Mouse (Mus musculus) right cerebral cortex, postnatal 4 days (tissue): ENCODE results near the gene Ergic1.

Experiments
- DNase-seq: peaks from one replicate; pipeline ENCODE4 v3.0.0-alpha.2; 2022

Ergic1 gene

GRCm38 (mm10) chr17:26576833-26577232 is 15.5 kb downstream of the Ergic1 start:
- no peak for DNase-seq

DNA sequence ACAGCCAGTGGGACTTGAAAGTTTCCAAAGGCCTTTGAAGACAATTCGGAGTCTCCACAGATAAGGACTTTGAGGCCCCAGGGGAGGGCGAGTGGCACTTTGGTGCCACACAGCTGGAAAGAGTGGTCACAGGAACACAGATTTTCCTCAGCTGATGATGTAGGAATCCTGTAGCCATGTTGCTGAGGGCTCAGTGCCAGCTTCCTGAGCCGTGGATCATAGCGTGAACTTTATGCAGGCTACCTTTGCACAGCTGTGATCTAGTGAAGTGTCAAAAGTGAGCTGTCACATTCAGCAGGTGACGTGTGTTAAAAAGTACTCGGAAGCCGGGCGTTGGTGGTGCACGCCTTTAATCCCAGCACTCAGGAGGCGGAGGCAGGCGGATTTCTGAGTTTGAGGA is 16.0 kb downstream of the Ergic1 start:
- DNase-seq = no peak

GRCm38 (mm10) chr17:26578162-26578561 is 16.9 kb downstream of the Ergic1 start:
- no peak for DNase-seq

DNA sequence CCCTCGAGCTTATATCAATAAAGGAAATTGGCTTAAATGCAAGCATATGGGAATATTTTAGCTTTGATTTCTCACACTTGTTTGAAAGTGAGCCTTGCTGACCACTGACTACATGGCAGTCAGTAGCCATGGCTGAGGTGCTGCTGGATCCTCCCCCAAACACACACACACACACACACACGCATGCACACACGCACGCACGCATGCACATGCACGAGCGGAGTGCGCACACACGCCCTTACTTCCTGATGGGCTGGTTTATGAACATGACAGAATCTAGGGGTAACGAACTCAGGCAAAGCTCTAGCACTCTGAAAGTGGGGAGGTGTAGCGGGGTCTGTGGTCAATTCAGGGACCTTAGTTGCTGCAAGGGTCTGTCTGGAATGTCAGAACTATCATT is 17.5 kb downstream of the Ergic1 start:
- DNase-seq = no peak

DNA sequence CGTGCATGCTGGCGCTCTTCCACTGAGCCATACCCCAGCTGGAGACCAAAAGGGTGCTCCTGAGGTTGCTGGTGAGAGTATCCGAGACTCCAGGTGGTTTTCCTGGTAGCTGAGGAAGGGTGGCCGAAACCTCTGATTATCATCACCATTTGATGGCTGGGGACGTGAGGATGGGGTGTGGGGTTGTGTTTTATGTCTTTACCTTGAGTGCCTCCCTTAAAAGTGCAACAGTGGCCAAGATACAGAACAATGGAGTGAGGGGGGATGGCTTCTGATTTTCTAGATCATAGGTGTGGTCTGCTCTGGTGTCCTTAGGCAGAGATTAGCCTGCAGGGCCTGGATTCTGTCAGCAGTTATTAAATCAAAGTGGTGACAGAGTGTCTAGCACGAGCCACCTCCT is 18.1 kb downstream of the Ergic1 start:
- DNase-seq = no peak

GRCm38 (mm10) chr17:26580873-26581401 is 19.6 kb downstream of the Ergic1 start:
- DNase-seq = no peak

DNA sequence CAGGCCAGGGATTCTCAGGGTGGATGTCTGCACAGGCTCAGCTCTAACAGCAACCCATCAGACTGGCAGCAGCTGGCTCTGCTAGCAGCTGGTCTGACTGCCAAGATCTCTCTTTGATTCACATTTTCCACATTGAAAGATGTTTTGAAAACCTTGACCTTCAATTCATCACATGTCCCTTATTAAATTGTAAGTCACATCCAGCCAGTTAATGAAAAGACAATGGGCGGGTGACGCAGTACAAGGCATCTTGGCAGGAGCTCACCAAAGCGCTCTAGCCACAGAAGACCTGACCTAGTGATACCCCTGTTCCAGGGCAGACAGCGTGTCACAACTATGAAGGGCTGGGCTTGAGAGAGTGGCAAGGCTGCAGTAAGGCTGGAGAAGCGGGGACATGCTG is 21.0 kb downstream of the Ergic1 start:
- no peak for DNase-seq

- DNase-seq = no peak
Observed at GRCm38 (mm10) chr17:26583056-26583455, 21.8 kb downstream of the Ergic1 start.

GRCm38 (mm10) chr17:26583606-26584005 is 22.3 kb downstream of the Ergic1 start:
- no peak for DNase-seq

DNA sequence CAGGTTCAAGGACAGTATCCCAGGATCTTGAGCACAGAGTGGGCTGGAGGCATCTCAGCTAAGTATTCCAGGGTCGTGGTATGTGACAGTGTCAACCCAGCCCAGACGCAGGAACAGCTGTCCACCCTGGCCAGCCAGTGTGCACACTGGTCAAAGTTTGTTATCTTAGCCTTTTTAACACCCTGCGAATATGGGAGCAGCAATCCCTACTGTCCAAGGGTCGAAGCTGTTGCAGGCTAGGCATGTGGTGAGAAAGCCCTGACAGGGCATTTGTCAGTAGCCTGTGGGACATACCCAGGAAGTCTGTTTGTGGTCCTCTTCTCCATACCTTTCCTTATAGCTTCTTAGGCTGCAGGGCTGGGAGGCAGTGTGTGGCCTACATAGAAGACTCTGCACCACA is 22.8 kb downstream of the Ergic1 start:
- DNase-seq = no peak

GRCm38 (mm10) chr17:26584558-26585136 is 23.4 kb downstream of the Ergic1 start:
- no peak for DNase-seq

DNA sequence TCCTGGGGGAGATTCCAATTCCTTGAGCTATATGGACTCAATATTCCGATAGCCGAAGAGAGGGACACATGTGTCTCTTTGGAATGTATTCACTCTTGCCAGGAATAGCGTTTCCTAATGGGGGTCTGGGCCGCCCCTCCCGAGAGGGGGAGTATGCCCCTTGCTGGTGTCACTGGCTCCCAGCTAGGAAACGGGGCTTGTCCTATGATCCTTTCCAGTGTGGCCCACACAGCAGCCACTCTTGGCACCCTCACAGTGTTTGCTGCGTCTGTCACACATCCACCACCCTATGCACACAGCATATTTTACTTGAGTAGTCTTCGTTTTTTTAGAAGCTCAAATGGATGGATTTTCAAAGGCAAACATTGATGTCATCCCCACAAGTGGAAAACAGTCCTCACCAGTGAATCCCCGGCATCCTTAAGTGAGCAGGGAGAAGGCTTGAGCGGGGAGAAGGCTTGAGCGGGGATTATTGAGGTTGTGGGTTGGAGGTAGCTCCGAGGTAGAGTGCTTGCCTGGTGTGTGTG is 26.7 kb downstream of the Ergic1 start:
- no peak for DNase-seq

GRCm38 (mm10) chr17:26592510-26592909 is 31.2 kb downstream of the Ergic1 start:
- no peak for DNase-seq

DNA sequence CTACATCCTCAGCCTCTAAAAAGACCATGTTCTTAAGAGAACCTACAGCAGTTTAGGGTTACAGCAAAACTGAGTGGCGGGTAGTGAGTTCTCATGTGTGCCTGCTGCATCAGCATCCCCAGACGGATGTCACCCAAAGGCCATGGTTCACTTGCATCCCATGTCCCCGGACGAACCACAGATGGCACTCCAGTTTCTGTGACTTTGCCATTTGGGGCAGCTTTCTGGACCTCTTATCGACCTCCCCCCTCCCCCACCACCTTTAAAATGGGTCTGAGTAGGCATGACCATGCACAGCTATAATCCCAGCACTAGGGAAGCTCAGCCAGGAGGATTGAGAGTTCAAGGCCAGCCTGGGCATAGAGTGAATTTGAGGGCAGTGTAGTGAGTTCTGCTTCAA is 31.9 kb downstream of the Ergic1 start:
- DNase-seq = no peak

- DNase-seq = no peak
Observed at GRCm38 (mm10) chr17:26594171-26594570, 32.9 kb downstream of the Ergic1 start.

GRCm38 (mm10) chr17:26594958-26595357 is 33.7 kb downstream of the Ergic1 start:
- no peak for DNase-seq

DNA sequence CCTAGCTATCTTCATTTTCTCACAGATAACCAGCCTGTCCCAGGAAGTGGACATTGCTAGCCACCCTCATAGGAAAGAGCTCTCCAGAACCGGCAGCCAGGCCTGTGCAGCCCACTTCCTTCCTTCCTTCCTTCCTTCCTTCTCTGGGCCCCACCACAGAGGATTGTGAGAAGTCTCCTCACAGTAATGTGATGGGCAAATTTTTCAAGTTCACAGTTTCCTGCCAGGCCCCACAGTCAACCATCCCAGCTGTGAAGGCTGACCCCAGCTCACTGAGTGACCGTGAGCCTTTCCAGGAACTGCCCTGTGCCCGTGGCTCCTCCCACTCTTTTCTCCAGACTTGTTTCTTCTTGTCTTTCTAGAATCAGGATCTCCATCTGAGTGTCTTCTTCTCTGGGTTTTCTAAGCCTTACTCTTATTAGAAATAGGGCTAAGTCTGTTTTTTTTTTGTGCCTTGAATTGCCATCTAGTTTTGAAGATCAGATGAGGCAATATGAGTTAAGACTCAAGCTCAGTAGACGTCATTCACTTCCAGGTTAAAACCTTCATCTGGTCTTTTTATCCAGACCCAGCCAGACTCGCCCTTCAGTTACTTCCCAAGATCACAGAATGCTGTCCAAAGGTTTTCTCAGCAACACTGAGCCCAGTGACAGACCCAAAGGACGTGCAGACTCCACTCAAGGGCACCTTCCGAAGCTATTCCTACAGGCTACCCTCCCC is 34.3 kb downstream of the Ergic1 start:
- DNase-seq = no peak

DNA sequence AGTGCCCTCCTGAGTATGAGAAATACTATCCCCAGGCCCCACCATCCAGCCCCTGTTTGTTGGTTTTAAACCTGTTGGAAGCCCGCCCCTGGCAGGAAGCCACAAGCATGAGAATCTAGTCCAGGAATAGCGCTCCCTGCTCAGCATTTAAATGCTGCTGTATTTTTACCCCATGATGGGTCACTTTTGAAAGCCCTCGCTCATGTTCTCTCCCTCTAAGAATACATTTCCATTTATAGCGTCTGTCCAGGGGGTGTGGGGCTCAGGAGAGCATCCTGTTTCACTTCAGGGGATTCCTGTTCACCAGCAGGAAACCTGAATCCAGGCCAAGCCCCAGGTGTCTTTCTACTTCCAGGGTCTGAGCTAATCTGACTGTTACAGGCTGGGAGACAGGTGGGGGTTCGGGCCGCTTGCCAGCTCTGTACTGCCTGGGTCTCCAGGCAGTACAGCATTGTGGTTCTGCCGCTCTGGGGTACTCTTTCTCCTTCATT is 34.9 kb downstream of the Ergic1 start:
- peak; percentile 81 for DNase-seq

- no peak for DNase-seq
Observed at GRCm38 (mm10) chr17:26596856-26597481, 35.7 kb downstream of the Ergic1 start.

DNA sequence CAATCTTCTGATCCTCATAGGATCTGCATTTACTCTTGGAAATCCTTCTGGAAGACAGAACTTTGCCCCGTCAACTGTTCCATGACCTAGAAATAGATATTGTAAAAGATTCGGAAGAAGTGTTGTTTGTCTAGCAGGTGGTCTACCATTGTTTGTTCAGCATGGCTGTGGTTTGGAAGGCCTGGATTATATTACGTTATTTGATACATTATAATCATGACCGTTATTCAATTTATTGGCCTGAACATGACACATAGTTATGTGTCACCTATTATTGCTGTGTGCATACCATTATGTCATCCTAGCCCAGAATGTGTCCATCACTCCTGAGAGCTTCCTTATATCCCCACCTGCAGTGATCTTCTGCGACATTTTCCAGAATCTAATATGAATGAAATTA is 37.6 kb downstream of the Ergic1 start:
- no peak for DNase-seq

DNA sequence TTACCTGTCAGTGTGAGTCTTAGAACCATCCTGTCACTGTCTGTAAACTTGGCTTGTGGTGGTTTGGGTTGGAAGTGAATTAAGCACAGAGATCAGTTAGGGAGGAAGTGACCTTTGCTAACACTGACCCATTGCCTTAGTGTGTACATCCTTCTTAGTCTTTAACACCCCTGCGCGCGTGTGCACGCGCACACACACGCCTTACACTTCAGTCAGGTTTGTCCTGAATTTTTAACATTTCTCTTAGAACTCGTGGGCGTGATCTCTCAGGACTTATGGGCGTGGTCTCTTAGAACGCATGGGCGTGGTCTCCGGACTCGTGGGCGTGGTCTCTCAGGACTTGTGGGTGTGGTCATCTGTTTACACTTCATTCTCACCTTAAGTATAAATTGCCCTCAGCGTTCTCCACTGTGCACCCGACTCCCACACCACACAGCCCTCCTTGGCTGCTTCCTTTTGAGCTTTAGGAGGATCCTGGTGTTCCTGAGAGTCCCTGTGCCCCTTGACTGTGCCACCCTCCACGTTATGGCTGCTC is 39.7 kb downstream of the Ergic1 start:
- DNase-seq = no peak

GRCm38 (mm10) chr17:26601514-26601913 is 40.2 kb downstream of the Ergic1 start:
- DNase-seq = no peak

DNA sequence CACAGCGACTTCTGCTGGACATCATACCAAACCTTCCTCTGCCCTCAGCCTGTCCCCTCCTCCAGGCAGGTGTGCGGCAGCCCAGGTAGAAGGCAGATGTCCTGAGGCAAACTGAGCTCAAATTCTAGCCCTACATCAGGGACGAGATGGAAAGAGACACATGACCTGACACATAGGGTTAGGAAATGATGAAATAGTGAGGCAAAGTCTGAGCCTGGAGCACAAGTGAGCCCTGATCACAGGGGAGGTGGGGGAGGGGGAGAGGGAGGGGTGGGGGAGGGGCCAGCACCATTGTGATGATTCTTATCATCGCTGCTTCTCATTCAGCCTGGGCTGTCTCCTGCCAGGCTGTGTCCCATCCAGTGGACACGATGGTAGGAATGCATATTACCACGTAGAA is 40.6 kb downstream of the Ergic1 start:
- no peak for DNase-seq
